Mouse (Mus musculus): Measurements from ENCODE around the gene Cd300a.

DNA sequence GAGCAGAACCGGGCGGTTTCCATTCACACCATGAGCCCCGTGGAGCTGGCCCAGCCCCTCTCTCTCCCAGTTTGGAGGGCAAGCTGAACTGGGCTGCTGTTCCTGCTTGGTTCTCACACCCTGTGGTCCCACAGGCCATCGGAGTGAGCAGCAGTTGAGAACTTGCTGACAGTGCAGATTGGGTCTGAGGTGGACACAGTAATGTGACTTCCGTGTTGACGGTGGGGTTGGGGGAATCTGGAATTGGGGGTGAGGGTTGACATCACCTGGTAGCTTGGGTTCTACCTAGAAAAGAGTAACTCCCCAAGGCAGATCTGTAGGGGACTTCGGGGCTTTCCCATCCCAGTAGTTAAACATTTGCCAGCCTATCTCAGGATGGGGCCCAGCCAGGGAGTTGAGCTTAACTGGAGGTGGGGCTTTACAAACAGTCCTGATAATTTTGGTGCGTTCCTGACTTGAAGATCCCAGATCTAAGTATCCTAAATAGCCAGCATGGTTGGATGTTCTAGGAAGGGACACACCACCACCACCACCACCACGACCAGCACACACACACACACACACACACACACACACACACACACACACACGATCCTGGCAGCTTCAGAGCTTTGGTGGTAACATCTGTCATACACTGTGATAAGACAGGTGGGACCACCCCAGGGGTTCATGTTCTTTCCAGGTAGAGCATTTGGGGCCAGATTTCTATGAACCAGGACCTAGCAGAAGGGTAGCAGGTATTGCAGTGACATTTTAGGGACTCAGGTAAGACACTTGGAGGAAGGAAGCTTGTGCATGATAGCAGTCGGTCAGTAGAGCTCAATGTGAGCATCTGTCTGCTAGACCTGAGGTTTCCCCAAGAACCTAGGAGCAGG lies 22.2 kb upstream of the Cd300a start:
- TF ChIP-seq CTCF (IDR thresholded peaks at IDR 0.05; ENCODE audit: low read depth) (no peak), EP300 (optimal IDR thresholded peaks at IDR 0.05) (no peak)
